Mouse (Mus musculus): ENCODE data around the gene Naaladl1.

GRCm38 (mm10) chr19:6126289-6126688 is 20.7 kb downstream of the Naaladl1 start:
- no peak for TF ChIP-seq POLR2A (IDR thresholded peaks at IDR 0.05; ENCODE audit: borderline replicate concordance, low read depth, low read length)
- peak; percentile 26; the same call in 1 of the 2 replicates for TF ChIP-seq CTCF (IDR thresholded peaks at IDR 0.05; ENCODE audit: low read depth, low read length)

Data from bone marrow macrophage, adult 2 months (primary cell).